Mouse (Mus musculus) heart, embryonic 11.5 days (tissue): ENCODE results near the gene Ttc28. TPM values are rescaled to one million over a fixed set of nuclear protein-coding genes. Genes with fewer than 3 reads are reported as not detected.

Experiments
- ATAC-seq: fragments of 200-750 bp; cut with Nextera tagmentation; replicated peaks from 2 replicates; pipeline ENCODE4 v1.8.0; 2017; ENCODE audit warnings: moderate library complexity; ENCODE audit not compliant: insufficient number of reproducible peaks, low FRiP score, low TSS enrichment
- H3K27ac ChIP-seq: fragments of 300-500 bp; sonication (generic); 2 replicates; pipeline ENCODE4 v1.5.1; 2014; ENCODE audit warnings: mild to moderate bottlenecking, low read depth, low read length
- H3K27me3 ChIP-seq: fragments of 300-500 bp; sonication (generic); 2 replicates; pipeline ENCODE4 v1.6.1; 2014; ENCODE audit warnings: mild to moderate bottlenecking, low read length, mixed read lengths; ENCODE audit not compliant: control insufficient read depth, insufficient read depth
- H3K36me3 ChIP-seq: fragments of 300-500 bp; sonication (generic); 2 replicates; pipeline ENCODE4 v1.6.1; 2014; ENCODE audit warnings: mild to moderate bottlenecking, low read length, moderate library complexity, mixed read lengths; ENCODE audit not compliant: control insufficient read depth, insufficient read depth
- H3K4me1 ChIP-seq: fragments of 300-500 bp; sonication (generic); 2 replicates; pipeline ENCODE4 v1.6.1; 2014; ENCODE audit warnings: low read length; ENCODE audit not compliant: control insufficient read depth, insufficient read depth
- H3K4me2 ChIP-seq: fragments of 300-500 bp; sonication (generic); 2 replicates; pipeline ENCODE4 v1.6.1; 2014; ENCODE audit warnings: mild to moderate bottlenecking, moderate library complexity
- H3K4me3 ChIP-seq: fragments of 300-500 bp; sonication (generic); 2 replicates; pipeline ENCODE4 v1.5.1; 2014; ENCODE audit warnings: low read depth, low read length
- H3K9ac ChIP-seq: fragments of 300-500 bp; sonication (generic); 2 replicates; pipeline ENCODE4 v1.6.1; 2014; ENCODE audit warnings: mild to moderate bottlenecking, low read depth, low read length, moderate library complexity
- H3K9me3 ChIP-seq: fragments of 300-500 bp; sonication (generic); replicated peaks from 2 replicates; pipeline ENCODE4 v1.6.1; 2016; ENCODE audit warnings: low read length; ENCODE audit not compliant: control insufficient read depth
- WGBS: fragments of 180-500 bp; shearing (Covaris S2); extraction: QIAGEN DNeasy Blood & Tissue Kit; methylation state at CpG from one replicate; pipeline ENCODE4 v1.1.7; 2014; ENCODE audit not compliant: insufficient replicate concordance; 5-methylcytosine and 5-hydroxymethylcytosine counted together
- polyA plus RNA-seq: library from polyadenylated mRNA; unstranded; fragments of >200 nt; fragmentation: Nextera tagmentation; extraction: Ambion mirVana; gene quantifications from 2 replicates; pipeline ENCODE4 v1.2.1, GENCODE M21; 2014

Gene Ttc28
- polyA plus RNA-seq, 1 experiment from 2014 or later, result 8.1 TPM

- WGBS, result 77% methylated on average over 5 of the region's 5 CpGs
- Histone ChIP-seq H3K36me3 (no peaks in the 10 kb centered on the region), H3K27me3 (peaks cover 22% of the 10 kb centered on the region), H3K4me2 (no peak overlapping the region), H3K9ac (no peak overlapping the region), H3K4me3 (no peak overlapping the region), H3K9me3 (no peaks in the 10 kb centered on the region), H3K27ac (no peak overlapping the region), H3K4me1 (peaks cover 17% of the 10 kb centered on the region; the same call in 1 of the 2 replicates)
- ATAC-seq, result no peak
Observed at GRCm38 (mm10) chr5:111041952-111042351, 162.3 kb downstream of the Ttc28 start.

GRCm38 (mm10) chr5:111044193-111044592 lies 164.6 kb downstream of the Ttc28 start:
- peaks cover 30% of the 10 kb centered on the region for H3K27me3 ChIP-seq
- H3K9me3 ChIP-seq, result no peaks in the 10 kb centered on the region
- H3K4me1 ChIP-seq, result peaks cover 20% of the 10 kb centered on the region; the same call in 1 of the 2 replicates
- H3K4me2 ChIP-seq, result no peak overlapping the region
- H3K9ac ChIP-seq, result no peak overlapping the region
- no peak overlapping the region for H3K4me3 ChIP-seq
- WGBS, result 39% methylated on average over 7 of the region's 7 CpGs
- no peak overlapping the region for H3K27ac ChIP-seq
- H3K36me3 ChIP-seq, result no peaks in the 10 kb centered on the region
- no peak for ATAC-seq

- Histone ChIP-seq H3K4me2 (no peak overlapping the region), H3K27me3 (peaks cover 33% of the 10 kb centered on the region), H3K27ac (no peak overlapping the region), H3K9me3 (no peaks in the 10 kb centered on the region), H3K36me3 (no peaks in the 10 kb centered on the region), H3K4me1 (peaks cover 16% of the 10 kb centered on the region; the same call in 1 of the 2 replicates), H3K9ac (no peak overlapping the region), H3K4me3 (no peak overlapping the region)
- ATAC-seq, result no peak
- WGBS, result 79% methylated on average over 6 of the region's 6 CpGs
Observed at GRCm38 (mm10) chr5:111046359-111046758, 166.8 kb downstream of the Ttc28 start.

- Histone ChIP-seq H3K4me1 (peaks cover 13% of the 10 kb centered on the region; the same call in 1 of the 2 replicates), H3K9me3 (no peaks in the 10 kb centered on the region), H3K36me3 (no peaks in the 10 kb centered on the region), H3K27me3 (peaks cover 29% of the 10 kb centered on the region), H3K27ac (no peak overlapping the region), H3K4me3 (no peak overlapping the region), H3K9ac (no peak overlapping the region), H3K4me2 (no peak overlapping the region)
- ATAC-seq, result no peak
- 72% methylated on average over 14 of the region's 14 CpGs for WGBS
Observed at GRCm38 (mm10) chr5:111046841-111047476, 167.4 kb downstream of the Ttc28 start.

GRCm38 (mm10) chr5:111048036-111048435 lies 168.4 kb downstream of the Ttc28 start:
- H3K36me3 ChIP-seq, result no peaks in the 10 kb centered on the region
- peaks cover 33% of the 10 kb centered on the region for H3K27me3 ChIP-seq
- ATAC-seq, result no peak
- H3K4me1 ChIP-seq, result peaks cover 13% of the 10 kb centered on the region; the same call in 1 of the 2 replicates
- no peak overlapping the region for H3K27ac ChIP-seq
- WGBS, result 77% methylated on average over 5 of the region's 5 CpGs
- H3K9me3 ChIP-seq, result no peaks in the 10 kb centered on the region
- no peak overlapping the region for H3K4me3 ChIP-seq
- no peak overlapping the region for H3K4me2 ChIP-seq
- H3K9ac ChIP-seq, result no peak overlapping the region

- no peaks in the 10 kb centered on the region for H3K9me3 ChIP-seq
- ATAC-seq, result no peak
- WGBS, result 82% methylated on average over 4 of the region's 4 CpGs
- no peaks in the 10 kb centered on the region for H3K36me3 ChIP-seq
- no peak overlapping the region for H3K27ac ChIP-seq
- peaks cover 15% of the 10 kb centered on the region for H3K4me1 ChIP-seq
- peaks cover 42% of the 10 kb centered on the region for H3K27me3 ChIP-seq
- H3K9ac ChIP-seq, result no peak overlapping the region
- H3K4me3 ChIP-seq, result no peak overlapping the region
- no peak overlapping the region for H3K4me2 ChIP-seq
Observed at GRCm38 (mm10) chr5:111049584-111049983, 170.0 kb downstream of the Ttc28 start.

- H3K36me3 ChIP-seq, result no peaks in the 10 kb centered on the region
- no peaks in the 10 kb centered on the region for H3K9me3 ChIP-seq
- H3K4me2 ChIP-seq, result no peak overlapping the region
- no peak overlapping the region for H3K27ac ChIP-seq
- no peak for ATAC-seq
- H3K9ac ChIP-seq, result no peak overlapping the region
- peaks cover 21% of the 10 kb centered on the region for H3K4me1 ChIP-seq
- H3K27me3 ChIP-seq, result peaks cover 46% of the 10 kb centered on the region
- no peak overlapping the region for H3K4me3 ChIP-seq
- 89% methylated on average over 9 of the region's 9 CpGs for WGBS
Observed at GRCm38 (mm10) chr5:111050135-111050534, 170.5 kb downstream of the Ttc28 start.

- H3K36me3 ChIP-seq, result no peaks in the 10 kb centered on the region
- peaks cover 27% of the 10 kb centered on the region for H3K4me1 ChIP-seq
- H3K9ac ChIP-seq, result no peak overlapping the region
- peaks cover 40% of the 10 kb centered on the region for H3K27me3 ChIP-seq
- ATAC-seq, result no peak
- no peak overlapping the region for H3K27ac ChIP-seq
- no peak overlapping the region for H3K4me2 ChIP-seq
- H3K9me3 ChIP-seq, result no peaks in the 10 kb centered on the region
- 50% methylated on average over 9 of the region's 9 CpGs for WGBS
- no peak overlapping the region for H3K4me3 ChIP-seq
Observed at GRCm38 (mm10) chr5:111054380-111054779, 174.8 kb downstream of the Ttc28 start.

GRCm38 (mm10) chr5:111054848-111055428 lies 175.3 kb downstream of the Ttc28 start:
- no peak overlapping the region for H3K4me2 ChIP-seq
- peaks cover 27% of the 10 kb centered on the region for H3K4me1 ChIP-seq
- H3K9ac ChIP-seq, result no peak overlapping the region
- no peak for ATAC-seq
- no peak overlapping the region for H3K27ac ChIP-seq
- peaks cover 44% of the 10 kb centered on the region for H3K27me3 ChIP-seq
- no peak overlapping the region for H3K4me3 ChIP-seq
- no peaks in the 10 kb centered on the region for H3K36me3 ChIP-seq
- WGBS, result 56% methylated on average over 17 of the region's 17 CpGs
- no peaks in the 10 kb centered on the region for H3K9me3 ChIP-seq
